Mouse (Mus musculus) right cerebral cortex, adult 2 months (tissue): ENCODE data around the gene Eya2.
A peak's percentile ranks its signal among the peaks of the same experiment; 100 is the strongest.
"Not testable (repeated sequence)": the region's sequence is repeated elsewhere in the genome, so short reads cannot be mapped to it uniquely, and the experiment has no call there.

Source experiments
- DNase-seq, 2 experiments: peaks; one replicate each; pipeline ENCODE4 v3.0.0; 2021 to 2022; ENCODE audit warnings: low spot score in 2 of 2

The Eya2 gene

DNA sequence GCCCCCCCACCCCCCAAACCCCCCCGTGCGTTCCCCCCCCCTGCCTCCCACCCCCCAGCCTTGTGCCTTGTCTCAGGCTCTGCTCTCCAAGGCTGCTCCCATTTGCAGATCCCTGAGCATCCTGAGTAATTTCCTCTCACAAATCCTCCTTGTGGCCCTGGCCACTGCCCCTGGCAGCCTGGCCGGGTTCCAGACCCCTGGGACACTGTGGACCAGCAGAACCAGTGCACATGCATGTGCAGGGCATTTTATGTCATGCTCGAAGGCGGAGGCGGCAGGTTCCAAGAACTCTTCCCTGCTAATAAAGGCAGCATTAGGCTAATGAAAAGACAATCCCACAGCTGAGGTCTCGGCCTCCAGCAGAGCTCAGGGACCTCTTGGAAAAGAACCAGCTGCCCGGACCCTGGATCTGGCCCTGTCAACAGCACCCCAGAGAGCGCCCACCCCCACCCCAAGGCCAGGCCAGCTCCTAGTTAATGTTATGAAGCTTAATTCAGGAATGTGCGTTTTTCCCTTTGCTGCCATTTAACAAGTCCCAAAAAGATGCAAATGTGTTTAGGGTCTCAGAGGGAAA lies 174.6 kb downstream of the Eya2 start:
- no peak for DNase-seq

DNA sequence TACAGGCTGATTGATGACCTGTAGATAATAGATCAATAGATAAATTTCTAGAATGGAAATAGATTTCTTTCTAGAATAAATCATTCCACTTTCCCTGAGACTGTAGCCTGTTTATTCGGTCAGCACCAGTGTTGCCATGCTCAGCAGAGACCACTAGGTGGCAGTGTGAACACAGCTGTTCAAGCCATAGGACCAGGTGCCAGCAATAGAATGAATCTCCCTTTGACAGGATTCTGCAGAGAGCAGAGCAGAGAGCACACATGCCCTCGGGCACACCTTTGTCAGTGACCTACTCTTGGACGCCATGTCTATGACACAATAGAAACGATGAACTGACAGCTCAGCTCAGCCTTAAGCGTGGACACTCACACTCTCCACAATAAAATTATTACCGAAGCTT lies 184.1 kb downstream of the Eya2 start:
- DNase-seq, result peak; percentile 89 to 91

DNA sequence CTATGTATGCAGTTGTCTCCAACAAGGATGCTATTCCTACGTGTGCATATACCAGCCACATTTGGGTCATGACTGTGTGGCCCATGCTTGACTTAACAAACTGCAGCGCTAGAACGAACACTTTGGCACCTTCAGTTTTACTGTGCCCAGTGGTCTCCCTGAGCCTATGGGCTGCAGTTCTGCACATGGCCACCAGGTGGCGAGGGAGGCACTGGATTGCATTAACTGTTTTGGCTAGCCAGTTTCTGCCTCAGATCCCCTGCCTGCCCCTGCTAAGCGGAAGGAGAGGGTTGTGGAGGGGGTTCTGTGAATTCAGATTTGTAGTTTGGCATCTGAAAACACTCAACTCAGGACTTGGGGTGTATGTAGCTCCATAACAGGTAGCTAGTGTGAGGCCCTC lies 187.5 kb downstream of the Eya2 start:
- DNase-seq, result peak; percentile 87 to 88

DNA sequence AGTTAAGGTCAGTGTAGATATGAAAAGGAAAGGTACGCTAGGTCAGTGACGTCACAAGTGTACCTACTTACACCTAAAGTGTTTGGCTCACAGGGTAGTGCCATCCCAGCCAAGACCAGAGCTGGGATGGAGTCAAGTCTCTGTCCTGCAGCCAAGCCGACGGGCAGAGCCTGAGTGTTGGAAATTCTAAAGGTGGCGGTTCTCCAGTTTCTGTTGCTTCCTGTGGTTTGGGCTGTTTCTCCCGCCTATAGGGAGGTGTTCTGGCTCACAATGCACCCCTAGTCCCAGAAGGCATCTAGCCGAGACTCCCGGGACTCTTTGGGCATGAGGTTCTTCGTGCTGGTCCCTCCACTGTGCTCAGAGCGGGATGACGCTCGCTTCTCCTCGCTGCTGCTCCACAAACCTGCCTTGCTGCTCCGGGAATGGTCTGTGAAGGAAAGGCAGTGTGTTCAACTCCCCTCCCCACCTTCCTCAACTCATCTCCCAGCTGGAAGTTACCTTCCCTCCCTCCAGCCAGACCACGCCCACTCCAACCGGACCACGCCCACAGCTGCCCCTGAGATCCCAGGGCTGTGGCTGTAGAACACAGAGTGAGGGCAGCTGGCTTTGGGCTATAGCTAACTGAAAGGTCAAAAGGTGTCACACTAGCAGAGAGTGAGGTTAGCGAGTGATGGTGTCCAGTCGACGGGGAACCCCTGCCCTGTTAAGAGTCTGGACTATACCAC lies 190.6 kb downstream of the Eya2 start:
- no peak for DNase-seq

DNA sequence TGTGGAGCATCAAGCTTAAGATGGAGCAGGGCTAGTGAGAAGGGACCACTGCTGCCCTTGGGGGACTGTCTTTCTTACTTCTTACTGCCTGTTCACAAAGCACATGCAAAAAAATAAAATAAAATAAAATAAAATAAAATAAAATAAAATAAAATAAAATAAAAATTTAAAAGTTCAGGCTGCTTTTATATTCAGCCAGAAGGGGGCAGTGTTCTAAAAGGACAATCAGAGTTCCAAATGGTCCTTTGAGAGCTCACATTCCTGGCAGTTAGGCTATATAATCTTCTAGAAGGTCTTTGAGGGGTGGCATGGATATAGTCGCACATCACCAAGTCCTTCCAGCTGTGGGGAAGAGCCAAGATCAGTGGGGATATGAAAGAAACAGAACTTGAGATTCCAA lies 191.6 kb downstream of the Eya2 start:
- DNase-seq, result no peak

DNA sequence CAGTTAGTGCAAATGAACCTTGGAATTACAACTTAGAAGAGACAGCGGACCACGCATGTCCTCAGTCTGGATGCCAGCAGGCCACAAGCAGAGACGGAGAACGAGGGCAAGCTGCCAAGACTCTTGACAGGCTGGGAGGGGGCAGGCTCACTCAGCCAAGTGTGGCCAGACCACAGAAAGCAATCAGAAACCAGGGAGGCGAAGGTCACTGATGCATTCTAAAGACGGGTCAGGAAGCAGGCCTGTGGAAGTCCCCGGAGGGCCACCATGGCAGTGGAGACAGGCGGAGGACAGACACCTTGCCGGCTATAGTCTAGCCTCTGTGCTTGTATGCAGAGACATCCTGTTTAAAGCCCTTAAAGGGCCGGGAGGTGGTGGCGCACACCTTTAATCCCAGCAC lies 193.2 kb downstream of the Eya2 start:
- DNase-seq, result peak; percentile 71 to 75

DNA sequence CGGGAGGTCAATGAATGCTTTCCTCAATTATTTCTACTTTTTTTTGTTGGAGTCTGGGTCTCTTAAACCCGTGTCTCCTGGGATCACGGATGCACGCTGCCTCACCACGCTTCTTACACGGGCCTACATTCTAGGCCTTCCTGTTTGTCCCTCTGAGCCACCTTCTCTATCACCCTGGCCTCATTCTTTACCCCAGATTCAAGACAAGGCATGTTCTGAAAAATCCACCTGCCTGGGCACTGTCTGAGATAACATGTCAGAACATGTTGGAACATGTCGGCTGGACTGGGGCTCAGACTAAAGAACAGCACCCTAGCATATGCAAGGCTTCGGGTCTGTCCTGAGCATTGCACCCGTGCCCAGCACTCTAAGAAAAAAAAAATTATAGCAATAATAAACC lies 194.0 kb downstream of the Eya2 start:
- DNase-seq, result no peak

DNA sequence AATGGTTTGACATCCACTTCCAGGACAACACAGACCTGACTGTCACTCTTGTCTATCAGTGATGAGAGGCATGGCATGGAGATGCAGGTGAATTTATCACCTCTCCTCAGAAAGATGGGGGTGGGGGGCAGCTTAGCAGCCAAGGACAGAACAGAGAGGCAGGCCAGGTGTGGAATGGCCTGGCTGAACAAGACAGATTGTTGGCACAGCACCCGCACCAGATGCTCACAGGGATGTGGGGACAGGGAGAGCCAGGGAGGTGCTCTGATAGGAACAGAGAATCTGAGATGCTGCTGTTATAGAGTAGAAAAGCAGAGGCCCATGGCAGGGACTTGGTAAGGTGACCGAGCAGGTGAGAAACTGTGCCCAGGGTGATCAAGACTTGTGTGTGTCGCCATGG lies 194.8 kb downstream of the Eya2 start:
- DNase-seq, result no peak

DNA sequence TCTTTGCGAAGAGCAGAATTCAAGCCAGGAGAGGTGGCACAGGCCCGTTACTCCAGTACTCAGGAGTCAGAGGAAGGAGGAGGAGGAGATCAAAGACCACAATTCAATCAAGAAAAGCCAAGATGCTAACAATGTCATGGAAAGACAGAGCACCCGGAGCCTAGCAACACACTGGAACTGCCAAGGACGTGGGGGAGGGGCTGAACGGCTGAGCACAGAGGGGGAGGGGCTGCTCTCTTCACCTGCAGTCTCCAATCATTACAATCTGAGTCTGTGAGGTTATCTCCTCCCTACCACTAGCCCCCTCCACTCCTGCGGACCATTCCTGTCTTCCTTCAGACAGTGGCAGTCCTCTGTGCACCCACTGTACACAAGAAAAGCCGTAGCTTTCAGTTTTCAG lies 196.2 kb downstream of the Eya2 start:
- DNase-seq, result no peak

DNA sequence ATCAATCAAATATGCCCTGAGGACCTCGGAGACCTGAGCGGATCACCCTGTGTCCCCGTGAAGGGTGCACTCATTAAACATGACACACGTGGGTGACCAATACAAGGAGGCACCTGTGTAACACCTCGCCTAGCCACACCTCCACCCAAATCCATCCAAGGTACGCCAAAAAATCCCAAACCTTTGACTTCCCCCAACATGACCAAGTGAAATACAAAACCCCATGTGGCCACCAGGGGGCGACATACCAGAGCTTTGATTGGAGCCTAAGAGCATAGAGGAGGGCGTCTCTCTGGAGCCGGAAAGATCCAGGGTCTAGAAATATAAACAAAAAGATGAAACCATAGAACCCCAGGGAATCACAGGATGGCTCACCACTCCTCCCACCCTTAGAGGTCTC lies 196.8 kb downstream of the Eya2 start:
- peak; percentile 64 for DNase-seq

DNA sequence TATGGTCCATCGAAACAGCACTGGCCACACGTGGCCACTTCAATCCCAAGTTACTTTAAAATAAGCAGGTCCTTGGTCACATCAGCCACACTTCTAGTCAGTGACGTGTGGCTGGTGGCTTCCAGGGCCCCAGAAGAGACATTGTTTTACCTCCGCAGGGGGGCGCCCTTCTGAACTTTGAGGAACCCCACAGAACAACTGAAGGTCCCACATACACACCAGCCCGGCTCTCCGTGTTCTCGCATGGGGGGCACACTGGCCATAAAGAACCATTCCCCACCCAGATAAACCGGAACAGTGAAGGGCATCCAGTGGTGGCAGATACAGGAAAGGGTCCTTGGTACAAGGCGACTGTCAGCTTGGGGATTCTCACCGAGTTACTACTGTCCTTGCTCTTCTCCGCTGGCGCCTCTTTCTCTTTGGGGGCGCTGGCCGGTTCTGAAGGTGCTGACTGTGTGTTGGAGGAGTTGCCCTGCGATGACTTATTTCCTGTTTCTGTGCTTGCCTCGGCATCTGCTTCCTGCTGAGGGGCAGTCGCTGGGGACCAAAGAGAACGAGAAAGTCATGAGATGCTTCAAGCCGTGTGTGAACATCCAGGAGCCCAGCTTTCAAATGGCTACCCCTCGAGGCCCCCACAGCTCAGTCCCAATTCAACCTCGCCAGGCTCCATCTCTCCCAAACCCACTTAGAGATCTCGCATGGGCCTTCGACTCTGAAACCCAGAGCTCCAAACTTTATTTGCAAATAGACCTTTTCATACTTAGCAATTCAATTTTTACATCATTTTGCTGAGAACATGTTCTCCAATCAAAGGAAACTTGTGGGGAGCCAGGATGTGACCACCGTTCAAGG lies 197.8 kb downstream of the Eya2 start:
- no peak for DNase-seq

DNA sequence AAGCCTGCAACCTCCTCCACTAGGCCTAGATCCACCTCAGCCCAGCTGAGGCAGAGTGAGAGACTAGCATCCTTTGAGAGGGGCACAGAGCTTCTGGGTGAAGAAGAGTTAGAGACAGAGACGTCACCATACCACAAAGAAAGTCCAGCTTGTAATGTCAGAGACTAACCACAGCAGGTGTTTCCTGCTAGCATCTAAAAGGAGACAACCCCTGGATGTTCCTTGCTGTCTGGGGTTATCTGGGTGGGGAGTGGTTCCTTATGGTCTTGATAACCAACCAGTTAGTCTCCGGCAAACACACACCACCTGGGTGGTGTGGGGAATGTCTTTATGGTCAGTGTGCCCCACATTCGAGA lies 198.4 kb downstream of the Eya2 start:
- DNase-seq, result no peak

DNA sequence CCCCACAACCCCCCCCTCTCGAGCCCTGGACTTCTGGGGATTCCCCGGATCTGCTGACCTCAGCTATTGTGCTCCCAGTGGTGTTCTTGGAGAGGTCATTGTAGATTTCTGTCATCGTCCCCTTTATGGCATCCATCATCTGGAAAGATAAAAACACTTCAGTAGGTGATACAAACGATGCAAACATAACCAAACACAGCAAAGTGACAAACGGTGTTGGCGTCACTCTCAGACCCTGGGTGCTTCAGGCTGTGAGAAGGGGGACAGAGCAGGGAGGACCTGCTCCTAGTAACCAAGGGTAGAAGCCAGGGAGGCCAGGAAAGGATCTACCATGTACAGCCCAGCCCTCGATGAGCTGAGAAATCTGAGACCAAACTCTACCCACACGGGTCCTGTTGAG lies 203.0 kb downstream of the Eya2 start:
- no peak for DNase-seq

DNA sequence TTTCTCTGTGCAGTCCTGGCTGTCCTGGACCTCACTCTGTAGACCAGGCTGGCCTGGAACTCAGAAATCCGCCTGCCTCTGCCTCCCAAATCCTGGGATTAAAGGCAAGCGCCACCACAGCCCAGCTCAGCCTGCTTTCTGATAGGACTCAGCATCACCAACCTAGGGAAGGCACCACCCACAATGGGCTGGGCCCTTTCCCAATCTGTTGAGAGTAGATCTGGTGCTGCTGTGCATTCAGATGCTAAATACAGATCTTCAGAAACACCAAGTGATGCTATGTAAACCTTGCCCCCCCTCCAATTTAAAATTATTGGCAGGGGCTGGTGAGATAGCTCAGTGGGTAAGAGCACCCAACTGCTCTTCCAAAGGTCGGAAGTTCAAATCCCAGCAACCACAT lies 205.3 kb downstream of the Eya2 start:
- not testable (repeated sequence) for DNase-seq

DNA sequence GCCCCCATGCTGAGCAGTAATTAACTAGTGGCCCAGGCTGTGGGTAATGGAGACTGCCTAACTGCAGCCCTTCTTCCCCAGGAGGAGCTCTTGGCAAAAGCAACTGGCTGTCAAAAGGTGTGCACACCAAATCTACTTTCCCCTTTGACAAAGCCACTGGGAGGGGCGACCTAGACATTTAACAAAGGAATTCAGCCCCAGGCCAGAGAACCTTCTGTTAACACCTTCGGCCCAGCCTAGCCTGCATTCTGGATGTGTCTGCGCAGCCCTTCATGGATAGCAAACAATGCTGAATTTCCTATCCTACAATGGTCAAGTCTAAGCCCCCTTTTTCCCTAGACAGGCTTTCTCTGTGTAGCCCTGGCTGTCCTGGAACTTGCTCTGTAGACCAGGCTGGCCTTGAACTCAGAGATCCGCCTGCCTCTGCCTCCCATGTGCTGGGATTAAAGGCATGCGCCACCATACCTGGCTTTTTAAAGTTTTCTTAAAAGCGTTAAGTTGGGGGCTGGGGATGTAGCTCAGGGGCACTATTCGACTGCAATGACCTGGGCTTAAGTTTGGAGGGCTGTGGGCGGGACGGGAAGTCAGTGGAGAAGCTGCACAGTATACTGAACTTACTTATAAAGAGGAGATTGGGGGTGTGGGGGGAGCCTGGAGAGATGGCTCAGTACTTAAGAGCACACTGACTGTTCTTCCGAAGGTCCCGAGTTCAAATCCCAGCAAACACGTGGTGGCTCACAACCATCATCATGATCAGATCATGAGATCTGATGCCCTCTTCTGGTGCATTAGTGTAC lies 213.5 kb downstream of the Eya2 start:
- no peak for DNase-seq

DNA sequence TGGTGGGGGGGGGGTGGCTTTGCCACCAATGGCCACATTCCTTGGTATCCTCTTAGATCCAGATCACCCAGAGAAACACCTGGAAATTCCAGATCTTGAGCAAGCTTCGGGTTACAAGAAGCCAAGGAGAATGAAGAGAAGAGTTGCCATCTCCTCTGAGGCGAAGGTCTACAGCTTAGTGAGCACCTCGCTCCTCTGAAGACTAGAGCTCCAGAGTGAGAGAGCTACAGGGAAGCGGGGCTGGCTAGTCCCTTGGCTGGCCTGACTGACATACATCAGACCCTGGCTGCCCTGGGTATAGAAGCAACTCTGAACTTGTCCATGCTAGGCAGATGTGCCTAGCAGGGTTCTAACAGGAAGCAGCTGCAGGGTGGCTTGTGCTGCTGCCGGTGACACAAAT lies 214.3 kb downstream of the Eya2 start:
- DNase-seq, result no peak

DNA sequence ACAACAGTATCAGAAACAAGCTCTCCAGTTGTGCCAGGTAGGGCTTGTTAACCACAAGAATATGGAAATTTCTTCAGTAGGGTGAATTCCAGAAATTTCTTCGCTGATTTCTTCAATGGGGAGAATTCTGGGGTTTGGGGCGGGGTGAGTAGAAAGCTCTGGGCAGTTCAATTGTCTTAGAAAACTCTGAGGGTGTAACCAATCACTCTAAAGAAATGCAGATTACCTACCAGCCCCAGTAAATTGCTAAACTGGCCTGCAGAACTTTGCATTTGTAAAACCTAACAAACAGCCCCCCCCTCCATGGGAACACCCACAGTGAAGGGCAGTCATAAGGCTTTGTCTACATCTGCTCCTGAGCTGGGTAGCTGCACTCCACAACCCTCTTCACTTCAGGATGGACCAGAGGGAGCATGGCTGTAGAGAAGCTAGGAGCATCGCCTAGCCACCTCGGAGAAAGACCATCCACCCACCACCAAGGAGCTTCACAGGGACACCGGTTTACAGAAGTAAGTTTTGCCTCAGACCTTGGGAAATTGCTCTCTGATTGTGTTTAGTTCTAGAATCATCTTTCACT lies 215.2 kb downstream of the Eya2 start:
- DNase-seq, result no peak

DNA sequence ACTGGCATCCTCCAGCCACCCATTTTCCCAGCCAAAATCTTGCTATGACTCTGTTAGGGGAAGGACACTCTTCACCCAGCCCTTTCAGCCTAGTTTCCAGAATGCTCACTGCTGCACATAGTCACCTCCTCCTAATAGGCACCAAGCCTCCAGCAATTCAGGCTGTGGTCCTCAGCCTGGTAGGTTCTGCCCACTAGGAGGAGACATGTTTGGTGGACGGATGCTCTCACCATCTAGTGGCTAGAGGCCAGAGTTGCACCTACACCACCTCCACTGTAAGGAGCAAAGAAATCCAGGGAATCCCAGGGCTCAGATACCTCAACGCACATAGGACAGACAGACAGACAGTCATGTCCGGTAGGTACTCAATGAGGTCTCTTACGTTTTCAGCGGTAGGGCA lies 216.7 kb downstream of the Eya2 start:
- DNase-seq, result peak; percentile 65 to 71

DNA sequence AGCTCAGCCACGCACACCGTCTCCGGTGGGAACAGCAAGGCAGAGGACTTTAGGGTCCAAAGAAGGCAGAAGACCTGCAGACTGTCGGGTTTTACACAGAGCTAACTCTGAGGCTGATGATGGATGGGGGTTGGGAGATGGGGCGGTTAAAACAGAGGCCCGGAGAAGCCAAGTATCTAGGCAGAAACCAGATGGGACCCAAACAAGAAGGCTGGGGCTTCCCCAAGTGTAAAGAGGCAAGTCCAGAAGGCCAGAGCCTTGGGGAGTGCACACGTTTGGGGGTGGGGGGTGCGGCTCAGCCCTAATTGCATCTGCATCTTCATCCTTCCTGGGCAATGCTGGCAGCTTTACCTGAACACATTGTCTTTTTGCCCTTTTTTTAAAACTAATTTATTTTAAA lies 218.1 kb downstream of the Eya2 start:
- no peak for DNase-seq

DNA sequence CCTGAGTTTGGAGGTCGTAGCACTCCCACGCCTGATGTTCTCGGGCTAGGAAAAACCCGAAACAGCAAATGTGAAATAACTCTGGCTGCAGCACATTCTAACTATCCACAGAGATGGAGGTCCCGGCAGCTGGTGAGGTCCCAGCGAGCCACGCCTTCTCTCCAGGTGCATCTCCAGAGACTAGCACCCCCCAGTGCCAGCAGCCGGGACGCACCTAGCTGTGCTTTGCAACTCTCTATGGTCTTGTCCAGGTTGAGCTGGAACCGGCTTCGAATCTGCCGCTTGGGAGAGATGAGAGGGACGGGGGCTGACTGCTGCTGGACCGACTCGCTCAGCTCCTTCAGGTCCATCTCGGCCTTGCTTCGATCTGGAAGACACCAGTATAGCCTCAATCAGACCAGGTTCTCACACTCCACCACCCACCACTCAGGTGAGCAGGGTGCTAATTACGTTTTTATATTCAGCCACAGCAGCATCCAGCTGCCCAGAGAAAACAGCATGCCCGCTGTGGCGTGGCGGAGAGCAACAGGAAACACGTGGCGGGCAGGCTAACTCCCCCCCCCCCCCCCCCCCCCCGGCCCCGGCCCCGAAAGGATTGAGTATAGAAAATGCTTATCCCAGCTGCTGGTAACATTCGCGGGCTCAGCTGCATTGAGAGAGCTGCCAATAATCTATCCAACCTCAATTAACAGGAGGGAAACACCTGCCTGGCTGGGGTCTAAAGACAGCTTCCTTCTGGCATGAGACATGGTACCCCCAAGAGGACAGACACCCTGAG lies 220.5 kb downstream of the Eya2 start:
- DNase-seq, result no peak

DNA sequence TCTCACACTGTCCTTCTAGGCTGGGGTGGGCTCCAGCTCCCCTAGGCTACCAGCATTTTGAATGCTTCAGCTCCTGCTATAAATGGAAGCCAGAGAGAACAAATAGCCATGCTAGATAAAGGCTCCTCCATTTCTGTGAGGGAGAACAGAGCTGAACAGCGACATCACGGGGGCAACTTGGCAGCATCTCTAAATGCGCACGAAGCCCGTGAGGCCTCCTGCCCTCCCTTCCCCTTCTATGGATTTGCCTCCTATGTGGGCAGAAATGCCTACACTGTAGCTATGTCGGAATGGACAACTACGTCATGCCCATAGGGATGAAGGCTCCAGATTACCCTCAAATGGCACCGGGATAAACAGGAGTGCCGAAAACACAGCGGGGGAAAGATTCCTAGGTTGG lies 222.6 kb downstream of the Eya2 start:
- peak; percentile 45 to 50 for DNase-seq
